Mouse (Mus musculus) adrenal gland, postnatal 10 days (tissue): Measurements from ENCODE around the gene Tceal7. TPM values are rescaled to one million over a fixed set of nuclear protein-coding genes. Genes with fewer than 3 reads are reported as not detected.
"Not testable (repeated sequence)": the region's sequence is repeated elsewhere in the genome, so short reads cannot be mapped to it uniquely, and the experiment has no call there.

Experiments used
- DNase-seq: peaks from one replicate; pipeline ENCODE4 v3.0.0; 2021; ENCODE audit warnings: mixed read lengths
- long read RNA-seq, 2 experiments: library from polyadenylated mRNA; stranded (forward); transcript quantifications; one replicate each; pipeline ENCODE4 v2.0.0; 2021
- total RNA-seq, 2 experiments: library from RNA; stranded (reverse); gene quantifications; 2 replicates each; pipeline ENCODE4 v1.2.3; 2021

Gene Tceal7
- 10 to 100 TPM; 14.9 to 27.1 TPM for total RNA-seq
- long read RNA-seq, experiment 1, transcript Tceal7-201 (3 exons, 971 nt): major isoform, 10 of 10 reads
- long read RNA-seq, experiment 1, partial matches to known transcripts: 0 of 10 reads
- long read RNA-seq, experiment 1, other reads (novel, unspliced or antisense): 0 of 10 reads
- long read RNA-seq, experiment 2, transcript Tceal7-201 (3 exons, 971 nt): major isoform, 7 of 7 reads
- long read RNA-seq, experiment 2, partial matches to known transcripts: 0 of 7 reads
- long read RNA-seq, experiment 2, other reads (novel, unspliced or antisense): 0 of 7 reads

- not testable (repeated sequence) for DNase-seq
Measured at GRCm38 (mm10) chrX:136214729-136215677, at the start of gene Tceal7, which contains the start of gene Bex1. Gene Tceal7, plus strand, starts transcription at chrX:136214779. Gene Bex1, minus strand, starts transcription at chrX:136215513.

GRCm38 (mm10) chrX:136170625-136171024 is 44.0 kb upstream of the Tceal7 start:
- no peak for DNase-seq

- DNase-seq: peak; percentile 69
Measured at GRCm38 (mm10) chrX:136171189-136172117, 43.1 kb upstream of the Tceal7 start.

GRCm38 (mm10) chrX:136172118-136172551 is 42.4 kb upstream of the Tceal7 start, which contains the start of gene Tceal8:
Gene Tceal8, minus strand, starts transcription at chrX:136172342.
- peak; percentile 80 for DNase-seq

- peak; percentile 5 for DNase-seq
Measured at GRCm38 (mm10) chrX:136172786-136173185, 41.8 kb upstream of the Tceal7 start.

- no peak for DNase-seq
Measured at GRCm38 (mm10) chrX:136180897-136181553, 33.6 kb upstream of the Tceal7 start.

GRCm38 (mm10) chrX:136183107-136183506 is 31.5 kb upstream of the Tceal7 start:
- DNase-seq: no peak

- no peak for DNase-seq
Measured at GRCm38 (mm10) chrX:136195193-136195944, 19.2 kb upstream of the Tceal7 start.

- peak; percentile 50 for DNase-seq
Measured at GRCm38 (mm10) chrX:136196873-136197272, 17.7 kb upstream of the Tceal7 start.

- no peak for DNase-seq
Measured at GRCm38 (mm10) chrX:136203257-136203656, 11.3 kb upstream of the Tceal7 start.

GRCm38 (mm10) chrX:136203664-136204066 is 10.9 kb upstream of the Tceal7 start, which contains the start of gene Tceal5:
Gene Tceal5, minus strand, starts transcription at chrX:136203876.
- DNase-seq: peak; percentile 5

GRCm38 (mm10) chrX:136204406-136204805 is 10.2 kb upstream of the Tceal7 start:
- no peak for DNase-seq

GRCm38 (mm10) chrX:136213396-136213795 is 1.2 kb upstream of the Tceal7 start:
- DNase-seq: no peak

GRCm38 (mm10) chrX:136216303-136216702 is 1.7 kb downstream of the Tceal7 start:
- no peak for DNase-seq

GRCm38 (mm10) chrX:136223714-136224113 is 9.1 kb downstream of the Tceal7 start:
- DNase-seq: no peak

- DNase-seq: peak; percentile 18
Measured at GRCm38 (mm10) chrX:136227768-136228167, 13.2 kb downstream of the Tceal7 start.

- DNase-seq: peak; percentile 63
Measured at GRCm38 (mm10) chrX:136238118-136238517, 23.5 kb downstream of the Tceal7 start.

- DNase-seq: no peak
Measured at GRCm38 (mm10) chrX:136243181-136243580, 28.6 kb downstream of the Tceal7 start.

- DNase-seq: peak; percentile 82
Measured at GRCm38 (mm10) chrX:136244574-136245229, 30.1 kb downstream of the Tceal7 start, which contains the start of gene Tceal9. Gene Tceal9, plus strand, starts transcription at chrX:136245079.
